Mouse (Mus musculus) intestine, embryonic 15.5 days (tissue): Measurements from ENCODE around the gene Gm10337. TPM values are rescaled to one million over a fixed set of nuclear protein-coding genes. Genes with fewer than 3 reads are reported as not detected.

Experiments
- ATAC-seq: fragments of 200-750 bp; cut with Nextera tagmentation; 2 replicates; pipeline ENCODE4 v1.8.0; 2017; ENCODE audit warnings: moderate TSS enrichment, moderate library complexity
- H3K27ac ChIP-seq: fragments of 300-500 bp; sonication (generic); 2 replicates; pipeline ENCODE4 v1.5.1; 2015; ENCODE audit warnings: mild to moderate bottlenecking, inconsistent platforms
- H3K27me3 ChIP-seq: fragments of 300-500 bp; sonication (generic); replicated peaks from 2 replicates; pipeline ENCODE4 v1.6.1; 2015; ENCODE audit warnings: inconsistent platforms
- H3K36me3 ChIP-seq: fragments of 300-500 bp; sonication (generic); 2 replicates; pipeline ENCODE4 v1.6.1; 2015; ENCODE audit warnings: inconsistent platforms
- H3K4me1 ChIP-seq: fragments of 300-500 bp; sonication (generic); replicated peaks from 2 replicates; pipeline ENCODE4 v1.6.1; 2015; ENCODE audit warnings: inconsistent platforms
- H3K4me2 ChIP-seq: fragments of 300-500 bp; sonication (generic); replicated peaks from 2 replicates; pipeline ENCODE4 v1.6.1; 2015; ENCODE audit warnings: mild to moderate bottlenecking, inconsistent platforms
- H3K4me3 ChIP-seq: fragments of 300-500 bp; sonication (generic); replicated peaks from 2 replicates; pipeline ENCODE4 v1.5.1; 2015; ENCODE audit warnings: inconsistent platforms
- H3K9ac ChIP-seq: fragments of 300-500 bp; sonication (generic); 2 replicates; pipeline ENCODE4 v1.6.1; 2015; ENCODE audit warnings: inconsistent platforms
- H3K9me3 ChIP-seq: fragments of 300-500 bp; sonication (generic); 2 replicates; pipeline ENCODE4 v1.6.1; 2016; ENCODE audit warnings: inconsistent platforms
- WGBS: fragments of 180-500 bp; shearing (Covaris S2); methylation state at CpG from one replicate; pipeline ENCODE4 v1.1.7; 2015; 5-methylcytosine and 5-hydroxymethylcytosine counted together
- polyA plus RNA-seq: library from polyadenylated mRNA; unstranded; fragments of >200 nt; fragmentation: Nextera tagmentation; extraction: Ambion mirVana; gene quantifications from 2 replicates; pipeline ENCODE4 v1.2.1, GENCODE M21; 2015

Gm10337 gene
- polyA plus RNA-seq, 1 experiment from 2014 or later = not detected

- Histone ChIP-seq H3K27me3 (no peaks in the 10 kb centered on the region), H3K4me3 (no peak overlapping the region), H3K4me1 (no peaks in the 10 kb centered on the region), H3K4me2 (no peak overlapping the region), H3K27ac (no peak overlapping the region), H3K36me3 (peaks cover 18% of the 10 kb centered on the region), H3K9ac (no peak overlapping the region), H3K9me3 (no peaks in the 10 kb centered on the region)
- no peak for ATAC-seq
- WGBS = 91% methylated on average over 4 of the region's 4 CpGs
These were observed 41.3 kb downstream of the Gm10337 start for GRCm38 (mm10) chr15:102544801-102545200.

DNA sequence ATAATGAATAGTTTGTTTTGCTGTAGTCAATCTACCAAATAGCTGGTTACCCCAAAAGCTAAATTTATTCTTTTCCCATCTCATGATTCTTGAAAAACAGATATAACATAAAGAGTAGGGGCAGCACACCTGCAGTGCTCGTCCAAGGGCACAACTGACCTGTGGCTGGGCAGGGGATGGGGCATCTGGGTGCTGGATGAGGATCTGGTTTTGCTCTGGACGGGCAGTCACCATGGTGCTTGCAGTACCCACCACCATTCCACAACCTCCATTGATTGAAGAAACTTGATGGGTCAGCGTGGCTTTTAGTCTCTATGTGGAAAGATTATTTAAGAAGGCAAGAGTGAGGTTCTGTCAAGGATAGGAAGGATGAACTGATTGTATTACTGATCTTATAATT lies 42.7 kb downstream of the Gm10337 start:
- no peak overlapping the region for H3K9ac ChIP-seq
- H3K27me3 ChIP-seq = no peaks in the 10 kb centered on the region
- H3K9me3 ChIP-seq = no peaks in the 10 kb centered on the region
- no peaks in the 10 kb centered on the region for H3K4me1 ChIP-seq
- H3K27ac ChIP-seq = no peak overlapping the region
- 96% methylated on average over 3 of the region's 3 CpGs for WGBS
- peaks cover 18% of the 10 kb centered on the region for H3K36me3 ChIP-seq
- no peak overlapping the region for H3K4me3 ChIP-seq
- no peak overlapping the region for H3K4me2 ChIP-seq
- ATAC-seq = no peak

DNA sequence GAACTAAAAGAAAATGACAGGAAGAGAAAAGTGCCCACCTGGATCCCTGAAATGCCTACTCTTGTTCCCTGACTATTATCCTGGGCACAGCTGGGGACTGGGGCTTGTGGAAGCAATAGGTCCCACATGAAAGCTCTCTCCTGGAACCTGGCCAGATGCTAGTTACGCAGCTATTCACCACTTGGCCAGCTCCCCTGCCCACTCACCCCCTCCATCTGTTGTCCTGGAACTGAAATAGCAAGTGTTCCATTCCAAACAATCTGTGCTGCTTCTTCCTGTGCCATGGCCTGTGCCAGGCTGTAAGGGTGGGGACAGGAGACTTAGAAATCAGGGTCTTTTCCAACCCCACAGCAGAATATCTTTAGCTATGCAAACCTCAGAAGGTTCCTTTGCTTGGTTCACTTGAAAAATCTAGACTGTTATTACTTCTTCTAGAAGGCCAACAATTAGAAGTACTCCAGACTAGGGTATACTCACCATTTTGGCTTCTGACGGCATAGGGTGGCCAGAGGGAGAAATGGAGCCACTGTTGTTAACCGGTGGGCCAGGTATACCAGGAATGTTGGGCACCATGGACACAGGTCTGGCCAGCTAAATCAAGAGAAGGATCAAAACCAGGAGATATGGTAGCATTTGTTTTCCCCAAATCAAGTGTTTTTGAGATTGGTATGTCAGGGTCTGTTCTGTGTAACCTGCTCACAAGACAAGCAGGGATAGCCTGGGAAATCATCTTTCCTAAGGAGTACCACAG lies 43.3 kb downstream of the Gm10337 start:
- no peak overlapping the region for H3K4me2 ChIP-seq
- no peak overlapping the region for H3K9ac ChIP-seq
- no peak overlapping the region for H3K27ac ChIP-seq
- ATAC-seq = no peak
- no peaks in the 10 kb centered on the region for H3K27me3 ChIP-seq
- no peak overlapping the region for H3K4me3 ChIP-seq
- no peaks in the 10 kb centered on the region for H3K4me1 ChIP-seq
- 87% methylated on average over 3 of the region's 3 CpGs for WGBS
- H3K9me3 ChIP-seq = no peaks in the 10 kb centered on the region
- H3K36me3 ChIP-seq = peaks cover 18% of the 10 kb centered on the region

DNA sequence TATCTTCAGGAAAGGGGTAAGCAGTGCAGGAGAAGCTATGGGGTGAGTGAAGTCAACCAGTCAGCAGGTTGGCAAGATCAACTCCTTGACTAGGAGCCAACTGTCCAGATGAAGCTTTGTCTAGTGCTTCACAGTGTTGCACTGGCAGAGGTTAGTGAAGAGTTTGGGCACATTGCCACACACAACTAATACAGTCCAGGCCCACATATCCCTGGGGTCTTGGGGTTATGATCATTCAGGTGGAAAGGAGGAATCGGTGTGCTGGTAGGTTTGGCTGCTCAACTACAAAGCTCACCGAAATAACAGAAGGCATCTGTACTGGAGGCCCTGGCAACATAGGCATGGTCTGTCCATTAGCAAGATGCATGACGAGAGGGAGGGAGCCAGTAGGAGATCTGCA lies 44.0 kb downstream of the Gm10337 start:
- Histone ChIP-seq H3K9ac (no peak overlapping the region), H3K9me3 (no peaks in the 10 kb centered on the region), H3K4me3 (no peak overlapping the region), H3K4me2 (no peak overlapping the region), H3K27ac (no peak overlapping the region), H3K27me3 (no peaks in the 10 kb centered on the region), H3K4me1 (no peaks in the 10 kb centered on the region), H3K36me3 (peaks cover 21% of the 10 kb centered on the region)
- no peak for ATAC-seq
- 97% methylated on average over 3 of the region's 3 CpGs for WGBS

- H3K4me3 ChIP-seq = no peak overlapping the region
- no peak overlapping the region for H3K4me2 ChIP-seq
- H3K27me3 ChIP-seq = no peaks in the 10 kb centered on the region
- no peak overlapping the region for H3K27ac ChIP-seq
- no peaks in the 10 kb centered on the region for H3K9me3 ChIP-seq
- no peak for ATAC-seq
- H3K36me3 ChIP-seq = peaks cover 18% of the 10 kb centered on the region; the same call in 1 of the 2 replicates
- WGBS = 93% methylated on average over 5 of the region's 5 CpGs
- no peak overlapping the region for H3K9ac ChIP-seq
- no peaks in the 10 kb centered on the region for H3K4me1 ChIP-seq
These were observed 49.1 kb downstream of the Gm10337 start for GRCm38 (mm10) chr15:102552599-102552998.

Other genes with a start within 250 kb of the Gm10337 start
- gene Rarg, start 246.2 kb upstream of the Gm10337 start, polyA plus RNA-seq = 15.8 and 16.5 TPM in 2 replicates
- 0.08 and 0.14 TPM in 2 replicates for gene Gm9918, start 233.2 kb upstream of the Gm10337 start, polyA plus RNA-seq
- gene Mfsd5, start 224.3 kb upstream of the Gm10337 start, polyA plus RNA-seq = 66.2 and 67.9 TPM in 2 replicates
- 18.3 and 19.7 TPM in 2 replicates for gene Espl1, start 207.5 kb upstream of the Gm10337 start, polyA plus RNA-seq
- 306 and 309 TPM in 2 replicates for gene Pfdn5, start 177.6 kb upstream of the Gm10337 start, polyA plus RNA-seq
- 77.8 and 88.4 TPM in 2 replicates for gene Myg1, start 172.0 kb upstream of the Gm10337 start, polyA plus RNA-seq
- gene Aaas, start 153.0 kb upstream of the Gm10337 start, polyA plus RNA-seq = 58.2 and 62.7 TPM in 2 replicates
- gene Sp7, start 136.5 kb upstream of the Gm10337 start, polyA plus RNA-seq = 0.59 and 0.68 TPM in 2 replicates
- 9.0 and 9.6 TPM in 2 replicates for gene Sp1, start 97.6 kb upstream of the Gm10337 start, polyA plus RNA-seq
- gene Amhr2, start 58.4 kb upstream of the Gm10337 start, polyA plus RNA-seq = 0.54 and 1.2 TPM in 2 replicates
- gene Prr13, start 44.7 kb upstream of the Gm10337 start, polyA plus RNA-seq = 140 and 141 TPM in 2 replicates
- gene Pcbp2, start 33.2 kb upstream of the Gm10337 start, polyA plus RNA-seq = 178 and 182 TPM in 2 replicates
- 10.8 and 11.0 TPM in 2 replicates for gene Map3k12, start 13.3 kb downstream of the Gm10337 start, polyA plus RNA-seq
- 94.1 and 101 TPM in 2 replicates for gene Tarbp2, start 14.5 kb downstream of the Gm10337 start, polyA plus RNA-seq
- 1.3 and 1.6 TPM in 2 replicates for gene Npff, start 21.2 kb downstream of the Gm10337 start, polyA plus RNA-seq
- gene Gm28047, start 121.3 kb downstream of the Gm10337 start, polyA plus RNA-seq = 0.57 TPM in 1 of 2 replicates, not detected in the other
- gene Atf7, start 121.7 kb downstream of the Gm10337 start, polyA plus RNA-seq = 25.9 and 31.8 TPM in 2 replicates
- gene Atp5g2, start 168.6 kb downstream of the Gm10337 start, polyA plus RNA-seq = 68.2 and 73.2 TPM in 2 replicates
- gene Calcoco1, start 218.5 kb downstream of the Gm10337 start, polyA plus RNA-seq = 27.7 and 28.5 TPM in 2 replicates